8 mouse cellular contexts compared by ENCODE assay signal in genomic region chrX:84001294-84001693, GRCm38 (mm10).
DNase-seq lines count a peak whose midpoint lies in the region; ATAC-seq lines count a peak whose summit lies in the region.

No protein-coding gene starts in this region.

- H3K36me3 ChIP-seq in intestine, embryonic 14.5 days (ENCODE audit: control insufficient read depth, insufficient read depth, low read length): no peaks in the 10 kb centered on the region
- no peaks in the 10 kb centered on the region for H3K36me3 ChIP-seq in intestine, embryonic 16.5 days (ENCODE audit: control insufficient read depth, insufficient read depth, low read length)
- no peaks in the 10 kb centered on the region for H3K36me3 ChIP-seq in embryonic facial prominence, embryonic 11.5 days (replicated peaks; ENCODE audit: control insufficient read depth, insufficient read depth, low read depth, low read length)

- no peak overlapping the region for H3K4me2 ChIP-seq in intestine, embryonic 14.5 days (ENCODE audit: low read length)
- no peak overlapping the region for H3K4me2 ChIP-seq in intestine, embryonic 16.5 days (ENCODE audit: low read depth, low read length)
- no peak overlapping the region for H3K4me2 ChIP-seq in embryonic facial prominence, embryonic 11.5 days (ENCODE audit: low read depth, low read length)

- H3K9me3 ChIP-seq in intestine, embryonic 14.5 days (ENCODE audit: control insufficient read depth, low read length): no peaks in the 10 kb centered on the region
- H3K9me3 ChIP-seq in intestine, embryonic 16.5 days (ENCODE audit: control insufficient read depth, low read length): no peaks in the 10 kb centered on the region
- H3K9me3 ChIP-seq in embryonic facial prominence, embryonic 11.5 days (replicated peaks; ENCODE audit: control insufficient read depth, low read length): no peaks in the 10 kb centered on the region

- H3K27me3 ChIP-seq in intestine, embryonic 14.5 days (replicated peaks; ENCODE audit: control insufficient read depth, insufficient read depth, low read length): no peaks in the 10 kb centered on the region
- no peaks in the 10 kb centered on the region for H3K27me3 ChIP-seq in intestine, embryonic 16.5 days (replicated peaks; ENCODE audit: control insufficient read depth, insufficient read depth, low read length)
- H3K27me3 ChIP-seq in embryonic facial prominence, embryonic 11.5 days (ENCODE audit: control insufficient read depth, insufficient read depth, low read length): no peaks in the 10 kb centered on the region

- H3K4me3 ChIP-seq in intestine, embryonic 14.5 days (ENCODE audit: low read depth, low read length): no peak overlapping the region
- H3K4me3 ChIP-seq in intestine, embryonic 16.5 days (ENCODE audit: low read length): no peak overlapping the region
- no peak overlapping the region for H3K4me3 ChIP-seq in embryonic facial prominence, embryonic 11.5 days (ENCODE audit: low read depth, low read length)

- H3K27ac ChIP-seq in intestine, embryonic 14.5 days (ENCODE audit: low read depth): no peak overlapping the region
- H3K27ac ChIP-seq in intestine, embryonic 16.5 days (ENCODE audit: low read length): no peak overlapping the region
- H3K27ac ChIP-seq in embryonic facial prominence, embryonic 11.5 days (replicated peaks; ENCODE audit: low read depth, low read length): no peak overlapping the region

- WGBS in intestine, embryonic 14.5 days: 39% methylated on average over 7 of the region's 7 CpGs
- WGBS in intestine, embryonic 16.5 days: 35% methylated on average over 7 of the region's 7 CpGs
- 30% methylated on average over 7 of the region's 7 CpGs for WGBS in embryonic facial prominence, embryonic 11.5 days

- peak; percentile 69 for DNase-seq in intestine, embryonic 14.5 days (ENCODE audit: low spot score)
- DNase-seq in ES-CJ7 (ENCODE audit: low read depth, low spot score): peak; percentile 27
- peak; percentile 23 for DNase-seq in adrenal gland, postnatal 25 days
- peak; percentile 62 for DNase-seq in embryonic facial prominence, embryonic 11.5 days (ENCODE audit: low spot score)
- peak; percentile 44 to 52 for DNase-seq in layer of hippocampus, postnatal 10 days (ENCODE audit: low spot score in 2 of 2)
- DNase-seq in retina, postnatal 1 day: peak; percentile 60

- H3K4me1 ChIP-seq in intestine, embryonic 14.5 days (replicated peaks; ENCODE audit: control insufficient read depth, insufficient read depth, low read length): no peaks in the 10 kb centered on the region
- no peaks in the 10 kb centered on the region for H3K4me1 ChIP-seq in intestine, embryonic 16.5 days (ENCODE audit: control insufficient read depth, insufficient read depth, low read length)
- no peaks in the 10 kb centered on the region for H3K4me1 ChIP-seq in embryonic facial prominence, embryonic 11.5 days (ENCODE audit: control insufficient read depth, insufficient read depth, low read length)

- H3K9ac ChIP-seq in intestine, embryonic 14.5 days (ENCODE audit: low read length): no peak overlapping the region
- H3K9ac ChIP-seq in intestine, embryonic 16.5 days (ENCODE audit: low read depth, low read length): no peak overlapping the region
- no peak overlapping the region for H3K9ac ChIP-seq in embryonic facial prominence, embryonic 11.5 days (replicated peaks; ENCODE audit: low read length)

- no peak for ATAC-seq in intestine, embryonic 14.5 days (replicated peaks; ENCODE audit: low FRiP score, low TSS enrichment, low read depth)
- no peak for ATAC-seq in intestine, embryonic 16.5 days
- ATAC-seq in embryonic facial prominence, embryonic 11.5 days (replicated peaks; ENCODE audit: insufficient number of reproducible peaks, low FRiP score, low TSS enrichment, low read depth): no peak
- no peak for ATAC-seq in inflammation-experienced regulatory T-cells, adult 6 months
